Mouse (Mus musculus): ENCODE data around the gene Nop9.

Gene Nop9

GRCm38 (mm10) chr14:55769087-55769703 is 23.7 kb downstream of the Nop9 start:
- DNase-seq (ENCODE audit: low read depth): peak; percentile 12

GRCm38 (mm10) chr14:55776711-55777110 is 31.2 kb downstream of the Nop9 start:
- DNase-seq (ENCODE audit: low read depth): no peak

GRCm38 (mm10) chr14:55777176-55777575 is 31.7 kb downstream of the Nop9 start:
- DNase-seq (ENCODE audit: low read depth): no peak

DNA sequence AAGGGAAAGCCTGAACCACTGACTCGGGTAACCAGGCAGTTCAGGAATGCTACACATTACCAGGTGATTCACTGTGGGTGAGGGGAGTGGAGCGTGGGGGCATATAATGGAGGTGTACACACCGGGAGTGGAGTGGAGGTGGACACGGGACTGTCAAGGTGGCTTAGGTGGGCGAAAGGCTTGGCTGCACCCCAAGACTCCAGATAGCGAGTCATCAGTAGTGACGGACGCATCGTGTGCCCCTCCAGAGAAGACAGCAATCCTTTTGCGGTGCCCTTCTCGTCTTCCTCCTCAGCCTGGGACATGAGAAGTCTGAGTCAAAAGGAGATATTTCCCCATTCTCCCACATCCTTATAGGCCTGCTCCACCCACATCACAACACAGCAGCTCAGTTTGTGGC is 32.3 kb downstream of the Nop9 start:
- no peak for DNase-seq (ENCODE audit: low read depth)

GRCm38 (mm10) chr14:55778686-55779085 is 33.2 kb downstream of the Nop9 start:
- no peak for DNase-seq (ENCODE audit: low read depth)

DNA sequence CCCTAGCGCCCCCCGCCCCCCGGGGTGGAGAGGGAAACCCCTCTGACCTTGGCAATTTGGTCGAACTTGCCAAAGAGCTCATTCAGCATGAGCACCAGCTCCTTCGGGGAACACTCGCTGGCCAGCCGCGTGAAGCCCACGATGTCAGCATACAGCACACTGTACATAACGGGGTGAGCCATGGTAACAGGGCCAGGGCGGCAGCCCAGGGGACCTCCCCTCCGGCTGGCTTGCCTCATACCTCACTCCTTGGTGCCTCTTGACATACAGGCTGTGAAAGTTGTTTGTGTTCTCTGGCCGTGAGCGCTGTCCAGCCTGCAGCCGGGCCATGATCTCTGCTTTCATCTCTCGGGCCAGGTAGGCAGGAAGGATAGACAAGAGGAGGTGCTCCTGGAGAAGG is 34.2 kb downstream of the Nop9 start:
- DNase-seq (ENCODE audit: low read depth): no peak

GRCm38 (mm10) chr14:55780736-55781135 is 35.2 kb downstream of the Nop9 start:
- no peak for DNase-seq (ENCODE audit: low read depth)

- DNase-seq (ENCODE audit: low read depth): peak; percentile 82
These were observed 35.8 kb downstream of the Nop9 start for GRCm38 (mm10) chr14:55781310-55781709.

DNA sequence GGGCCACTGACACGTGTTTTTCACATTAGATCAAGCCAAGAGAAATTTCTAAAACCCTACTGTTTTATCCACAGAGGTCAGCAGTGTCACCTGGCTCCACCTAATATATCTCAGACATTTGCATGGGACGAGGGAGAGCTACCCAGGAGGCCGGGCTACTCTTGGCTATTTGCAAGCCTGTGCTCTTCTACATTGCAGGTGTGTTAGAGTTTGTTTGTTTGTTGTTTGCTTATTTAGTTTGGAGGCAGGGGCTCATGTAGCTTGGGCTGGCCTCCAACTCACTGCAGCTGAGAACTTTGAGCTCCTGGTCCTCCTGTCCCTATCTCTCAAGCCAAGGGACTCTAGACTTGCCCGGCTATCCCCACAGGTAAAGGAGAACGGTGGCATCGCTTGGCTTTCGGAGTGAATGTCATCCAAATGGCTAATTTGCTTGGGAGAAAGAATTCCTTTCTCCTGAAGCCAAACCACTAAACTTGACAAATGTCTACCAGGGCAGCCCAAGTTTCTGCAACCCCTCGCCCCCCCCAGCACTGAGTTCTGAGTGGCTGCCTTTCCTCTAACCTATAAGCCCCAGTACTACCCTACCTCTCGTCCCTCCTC is 37.0 kb downstream of the Nop9 start:
- no peak for DNase-seq (ENCODE audit: low read depth)

DNA sequence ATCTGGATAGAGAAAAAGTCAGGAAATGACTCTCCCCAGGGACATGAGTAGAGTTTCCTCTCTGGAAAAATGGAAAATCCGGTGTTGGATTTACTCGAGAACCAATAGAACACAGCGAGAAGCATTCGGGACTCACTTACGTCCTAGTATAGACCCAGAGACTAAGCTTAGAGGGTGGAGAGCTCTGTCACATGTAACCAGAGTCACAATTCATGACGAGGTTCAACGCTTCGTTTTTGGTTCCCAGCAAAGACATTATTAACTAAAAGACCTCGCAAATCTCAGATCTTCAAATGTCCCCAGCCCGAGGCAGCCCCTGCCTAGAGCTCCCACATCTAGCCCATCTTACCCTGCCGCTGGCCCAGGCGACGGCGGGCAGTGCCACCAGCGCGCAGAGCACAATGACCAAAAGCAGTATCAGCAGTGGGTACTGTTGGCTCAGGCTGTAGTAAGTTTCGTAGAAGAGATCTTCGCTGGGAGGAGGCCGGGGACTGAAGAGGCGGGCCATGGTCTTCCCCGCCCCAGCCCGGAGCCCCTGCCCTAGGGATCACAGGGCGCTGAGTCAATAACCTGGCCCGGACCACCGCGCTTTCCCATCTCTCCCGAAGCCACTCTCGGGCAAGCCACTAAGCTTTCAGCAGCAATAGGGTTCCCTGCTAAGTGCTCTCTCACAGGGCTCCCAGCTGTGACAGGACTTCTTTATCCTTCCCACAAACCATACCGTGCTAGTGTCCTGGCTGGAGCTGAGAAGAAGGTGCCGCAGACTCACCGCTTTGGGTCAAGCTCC is 37.9 kb downstream of the Nop9 start:
- DNase-seq (ENCODE audit: low read depth): no peak

- no peak for DNase-seq (ENCODE audit: low read depth)
These were observed 38.4 kb downstream of the Nop9 start, which contains the start of gene Adcy4 for GRCm38 (mm10) chr14:55783958-55784235. Gene Adcy4 (minus strand): TSS chr14:55784095.

- DNase-seq (ENCODE audit: low read depth): no peak
These were observed 39.7 kb downstream of the Nop9 start for GRCm38 (mm10) chr14:55785195-55785594.

- no peak for DNase-seq (ENCODE audit: low read depth)
These were observed 42.2 kb downstream of the Nop9 start for GRCm38 (mm10) chr14:55787731-55788130.

GRCm38 (mm10) chr14:55788256-55789050 is 43.0 kb downstream of the Nop9 start, which contains the start of gene Ripk3:
Gene Ripk3 (minus strand): TSS chr14:55788865.
- DNase-seq (ENCODE audit: low read depth): peak; percentile 92

DNA sequence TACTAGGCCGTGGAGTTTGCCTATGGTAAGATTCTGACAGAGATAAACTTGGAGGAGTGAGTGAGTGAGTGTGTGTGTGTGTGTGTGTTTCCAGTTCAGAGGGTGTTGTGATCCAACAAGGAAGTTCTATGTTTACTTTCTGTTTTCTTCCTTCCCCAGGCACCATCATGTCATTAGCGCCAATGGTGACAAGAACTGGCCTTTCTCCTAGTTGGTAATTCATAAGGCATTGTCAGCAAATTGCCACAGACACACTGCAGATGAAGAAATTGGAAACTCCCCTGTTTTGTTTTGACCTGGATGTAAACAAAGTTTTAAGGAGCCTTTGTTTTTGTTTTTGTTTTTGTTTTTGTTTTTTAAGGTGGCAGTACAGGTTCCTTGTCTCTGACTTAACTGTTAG is 48.0 kb downstream of the Nop9 start:
- peak; percentile 20 for DNase-seq (ENCODE audit: low read depth)

- DNase-seq (ENCODE audit: low read depth): peak; percentile 19
These were observed 48.5 kb downstream of the Nop9 start for GRCm38 (mm10) chr14:55793946-55794345.

- no peak for DNase-seq (ENCODE audit: low read depth)
These were observed 50.1 kb downstream of the Nop9 start for GRCm38 (mm10) chr14:55795380-55796163.

All from induced T-regulatory cell, adult 2 months (primary cell).